Mouse (Mus musculus) CH12.LX (cell line): ENCODE measurements at regions not wholly inside any gene's neighbourhood (a gene's known extent, or its start where the extent isn't known, plus 50 kb on each side); places are given as distances from the start of the nearest gene placed in this dataset.

Source experiments
- DNase-seq: peaks from one replicate; pipeline ENCODE4 v3.0.0-alpha.2; 2013; ENCODE audit errors: extremely low read depth
- H3K27ac ChIP-seq: 2 replicates; pipeline ENCODE4 v1.5.1; 2012; ENCODE audit warnings: low read depth, mild to moderate bottlenecking, control low read depth, moderate library complexity; ENCODE audit not compliant: insufficient read depth
- H3K27me3 ChIP-seq: replicated peaks from 2 replicates; pipeline ENCODE3; 2012; ENCODE audit warnings: inconsistent platforms
- H3K36me3 ChIP-seq, 2 experiments: replicated peaks in 1 of 2; 2 replicates each; pipeline versions ENCODE3 to v1.6.1; 2012; ENCODE audit warnings: inconsistent platforms in 1 of 2, low read length in 1 of 2, mild to moderate bottlenecking in 1 of 2, mixed read lengths in 1 of 2, moderate library complexity in 1 of 2; ENCODE audit not compliant: control insufficient read depth in 1 of 2, insufficient read depth in 1 of 2
- H3K4me1 ChIP-seq, 2 experiments: 2 replicates each; pipeline ENCODE4 v1.6.1; 2012; ENCODE audit warnings: inconsistent platforms in 1 of 2, moderate library complexity in 1 of 2; ENCODE audit not compliant: insufficient read depth in 2 of 2, control insufficient read depth in 1 of 2
- H3K4me2 ChIP-seq: 2 replicates; pipeline ENCODE4 v1.6.1; 2012; ENCODE audit warnings: low read depth, mild to moderate bottlenecking, control low read depth; ENCODE audit not compliant: poor library complexity, insufficient read depth, severe bottlenecking
- H3K4me3 ChIP-seq, 3 experiments: fragments of 150-350 bp in 1 of 3; sonication (generic) in 1 of 3; replicated peaks in 1 of 3; 2 replicates each; pipeline versions ENCODE3 to v1.5.1; 2011 to 2012; ENCODE audit warnings: low read depth in 2 of 3, low read length in 2 of 3, mild to moderate bottlenecking in 2 of 3, moderate library complexity in 2 of 3, control low read depth in 1 of 3, improper control_type of control experiment in 1 of 3, inconsistent platforms in 1 of 3, mixed read lengths in 1 of 3; ENCODE audit not compliant: poor library complexity in 1 of 3
- H3K79me2 ChIP-seq: replicated peaks from 2 replicates; pipeline ENCODE4 v1.6.1; 2012; ENCODE audit warnings: mild to moderate bottlenecking, moderate library complexity; ENCODE audit not compliant: control insufficient read depth, poor library complexity, insufficient read depth, severe bottlenecking; ENCODE audit errors: extremely low read depth
- H3K9ac ChIP-seq: 2 replicates; pipeline ENCODE4 v1.6.1; 2012; ENCODE audit warnings: low read depth, mild to moderate bottlenecking, control low read depth, moderate library complexity; ENCODE audit not compliant: insufficient read depth
- H3K9me3 ChIP-seq: replicated peaks from 2 replicates; pipeline ENCODE3; 2012; ENCODE audit warnings: low read length, inconsistent platforms, mixed read lengths
- CHD1 ChIP-seq: IDR thresholded peaks from 2 replicates; pipeline ENCODE4 v1.6.1; 2012; ENCODE audit warnings: low read depth, low read length, improper control_type of control experiment, inconsistent platforms
- CHD2 ChIP-seq: IDR thresholded peaks from 2 replicates; pipeline ENCODE4 v1.6.1; 2011; ENCODE audit warnings: low read length, improper control_type of control experiment
- CTCF ChIP-seq, 2 experiments: IDR thresholded peaks in 1 of 2; conservative IDR thresholded peaks in 1 of 2; 2 replicates each; pipeline ENCODE4 v1.5.1; 2011 to 2012; ENCODE audit warnings: low read depth in 2 of 2, low read length in 2 of 2, improper control_type of control experiment in 1 of 2, inconsistent platforms in 1 of 2, mild to moderate bottlenecking in 1 of 2, moderate library complexity in 1 of 2
- GABPA ChIP-seq: IDR thresholded peaks from 2 replicates; pipeline ENCODE4 v1.6.1; 2012; ENCODE audit warnings: low read depth, low read length, improper control_type of control experiment, inconsistent platforms; ENCODE audit not compliant: insufficient replicate concordance
- IRF4 ChIP-seq: IDR thresholded peaks from 2 replicates; pipeline ENCODE4 v1.6.1; 2014; ENCODE audit warnings: low read depth, mild to moderate bottlenecking, inconsistent platforms, low read length, improper control_type of control experiment
- JUN ChIP-seq: IDR thresholded peaks from 2 replicates; pipeline ENCODE4 v1.6.1; 2011; ENCODE audit warnings: low read depth, mild to moderate bottlenecking, low read length, improper control_type of control experiment, moderate library complexity; ENCODE audit not compliant: insufficient read depth
- JUND ChIP-seq: conservative IDR thresholded peaks from 2 replicates; pipeline ENCODE4 v1.6.1; 2011; ENCODE audit warnings: low read depth, low read length, improper control_type of control experiment
- MAFK ChIP-seq: IDR thresholded peaks from 2 replicates; pipeline ENCODE4 v1.6.1; 2011; ENCODE audit warnings: low read length, improper control_type of control experiment; ENCODE audit not compliant: insufficient replicate concordance
- MAX ChIP-seq: IDR thresholded peaks from 2 replicates; pipeline ENCODE4 v1.6.1; 2011; ENCODE audit warnings: low read length, improper control_type of control experiment
- MEF2A ChIP-seq: IDR thresholded peaks from 2 replicates; pipeline ENCODE4 v1.6.1; 2014; ENCODE audit warnings: low read depth, mild to moderate bottlenecking, inconsistent platforms, low read length, improper control_type of control experiment, borderline replicate concordance
- MXI1 ChIP-seq: IDR thresholded peaks from 2 replicates; pipeline ENCODE4 v1.6.1; 2011; ENCODE audit warnings: mild to moderate bottlenecking, low read depth, low read length, improper control_type of control experiment
- NELFE ChIP-seq: IDR thresholded peaks from 2 replicates; pipeline ENCODE4 v1.6.1; 2011; ENCODE audit warnings: low read depth, low read length, improper control_type of control experiment
- NRF1 ChIP-seq: IDR thresholded peaks from 2 replicates; pipeline ENCODE4 v1.6.1; 2014; ENCODE audit warnings: low read depth, mild to moderate bottlenecking, inconsistent platforms, low read length, improper control_type of control experiment, moderate library complexity
- PAX5 ChIP-seq: IDR thresholded peaks from 2 replicates; pipeline ENCODE4 v1.6.1; 2012; ENCODE audit warnings: low read length, inconsistent platforms, mixed read lengths
- POLR2A ChIP-seq: IDR thresholded peaks from 2 replicates; pipeline ENCODE4 v1.6.1; 2011; ENCODE audit warnings: low read depth, mild to moderate bottlenecking, improper control_type of control experiment, low read length
- RAD21 ChIP-seq: IDR thresholded peaks from 2 replicates; pipeline ENCODE4 v1.6.1; 2011; ENCODE audit warnings: low read depth, mild to moderate bottlenecking, low read length, improper control_type of control experiment, moderate library complexity
- RCOR1 ChIP-seq: conservative IDR thresholded peaks from 2 replicates; pipeline ENCODE4 v1.6.1; 2012; ENCODE audit warnings: low read depth, mild to moderate bottlenecking, inconsistent platforms, low read length, improper control_type of control experiment
- SMC3 ChIP-seq: IDR thresholded peaks from 2 replicates; pipeline ENCODE4 v1.6.1; 2011; ENCODE audit warnings: low read depth, low read length, improper control_type of control experiment
- TBP ChIP-seq: conservative IDR thresholded peaks from 2 replicates; pipeline ENCODE4 v1.6.1; 2011; ENCODE audit warnings: low read depth, low read length, improper control_type of control experiment
- UBTF ChIP-seq: IDR thresholded peaks from 2 replicates; pipeline ENCODE4 v1.6.1; 2012; ENCODE audit warnings: low read depth, mild to moderate bottlenecking, inconsistent platforms, low read length, improper control_type of control experiment, moderate library complexity
- USF1 ChIP-seq: IDR thresholded peaks from 2 replicates; pipeline ENCODE4 v1.6.1; 2014; ENCODE audit warnings: low read depth, mild to moderate bottlenecking, inconsistent platforms, low read length, improper control_type of control experiment
- USF2 ChIP-seq: conservative IDR thresholded peaks from 2 replicates; pipeline ENCODE4 v1.6.1; 2011; ENCODE audit warnings: low read depth, low read length, improper control_type of control experiment
- ZC3H11A ChIP-seq: IDR thresholded peaks from 2 replicates; pipeline ENCODE4 v1.6.1; 2012; ENCODE audit warnings: low read depth, mild to moderate bottlenecking, inconsistent platforms, low read length, improper control_type of control experiment
- dilution Hi-C: fragments of 300-500 bp; cut with MboI; formaldehyde crosslinking; loops from 2 replicates; pipeline ENCODE4 v1.14.3; 2020; ENCODE audit warnings: low sequenced_read_pairs; ENCODE audit not compliant: extremely low pct_unique_long_range_greater_than_20kb, extremely low pct_ligation_motif_present
- in situ Hi-C: fragments of 300-500 bp; cut with MboI; formaldehyde crosslinking; loops from 3 replicates; pipeline ENCODE4 v1.14.3; 2019; ENCODE audit warnings: low sequenced_read_pairs, low pct_ligation_motif_present, low pct_unique_long_range_greater_than_20kb, mixed read lengths

GRCm38 (mm10) chr8:128030335-128031280 lies 327.8 kb upstream of the Nrp1 start (continued):
- 0 out of 2 replicates have a peak, but pooled peaks have one; percentile 28 for TF ChIP-seq TBP
- TF ChIP-seq MAFK: no peak
- TF ChIP-seq MAX: peak; percentile 39; the same call in 1 of the 2 replicates
- TF ChIP-seq NELFE: no peak
- TF ChIP-seq MEF2A: peak; percentile 34; the same call in 1 of the 2 replicates
- no peak for TF ChIP-seq RCOR1
- no peak for TF ChIP-seq POLR2A
- TF ChIP-seq RAD21: no peak; the same call in none of the 2 replicates
- no peak for TF ChIP-seq ZC3H11A
- no peak for TF ChIP-seq PAX5
- TF ChIP-seq USF2: no peak
- no peak for TF ChIP-seq CHD2
- TF ChIP-seq CHD1: no peak
- TF ChIP-seq IRF4: no peak; the same call in 1 of the 2 replicates
- TF ChIP-seq, all 38 proteins: peak for 11

GRCm38 (mm10) chr8:128034127-128034526 lies 324.3 kb upstream of the Nrp1 start:
- in situ Hi-C loops: loop anchor here (10.0 kb wide), 1 partner anchor 321 kb away; the partner anchor contains the start of gene Nrp1
- H3K36me3 ChIP-seq: no peaks in the 10 kb centered on the region
- H3K4me2 ChIP-seq: no peak overlapping the region
- dilution Hi-C loops: no loop called here
- H3K4me1 ChIP-seq: peaks cover 16 to 67% of the 10 kb centered on the region in 2 experiments; a peak in 3 of 4 replicates
- H3K27me3 ChIP-seq: no peaks in the 10 kb centered on the region
- no peak for DNase-seq
- no peak overlapping the region for H3K27ac ChIP-seq
- no peaks in the 10 kb centered on the region for H3K9me3 ChIP-seq
- no peak overlapping the region for H3K9ac ChIP-seq
- H3K4me3 ChIP-seq: no peak overlapping the region
- no peaks in the 10 kb centered on the region for H3K79me2 ChIP-seq
- TF ChIP-seq JUN: no peak
- no peak for TF ChIP-seq MEF2A
- TF ChIP-seq USF2: no peak

GRCm38 (mm10) chr8:128035672-128036071 lies 322.7 kb upstream of the Nrp1 start:
- Histone ChIP-seq H3K9ac (no peak overlapping the region), H3K27ac (no peak overlapping the region), H3K27me3 (no peaks in the 10 kb centered on the region), H3K4me3 (no peak overlapping the region), H3K4me1 (peaks cover 13 to 60% of the 10 kb centered on the region in 2 experiments; a peak in 3 of 4 replicates), H3K36me3 (no peaks in the 10 kb centered on the region), H3K4me2 (no peak overlapping the region), H3K79me2 (no peaks in the 10 kb centered on the region), H3K9me3 (no peaks in the 10 kb centered on the region)
- in situ Hi-C loops (loop anchor here (10.0 kb wide), 1 partner anchor 319 kb away; the partner anchor contains the start of gene Nrp1), dilution Hi-C loops (no loop called here)
- DNase-seq: no peak
- no peak for TF ChIP-seq MEF2A
- no peak for TF ChIP-seq TBP
- no peak for TF ChIP-seq RAD21
- TF ChIP-seq NRF1: no peak
- TF ChIP-seq SMC3: no peak
- no peak for TF ChIP-seq USF1
- TF ChIP-seq CTCF (conservative IDR thresholded peaks at IDR 0.05 in 1 of 2, IDR thresholded peaks at IDR 0.05 in 1 of 2; ENCODE audit: low read depth in 2 of 2, low read length in 2 of 2): no peak
- TF ChIP-seq PAX5: no peak
- TF ChIP-seq JUND: no peak
- no peak for TF ChIP-seq MAX
- TF ChIP-seq UBTF: no peak
- TF ChIP-seq MXI1: no peak
- no peak for TF ChIP-seq GABPA
